Mouse (Mus musculus): ENCODE results near the gene Slitrk6.

DNA sequence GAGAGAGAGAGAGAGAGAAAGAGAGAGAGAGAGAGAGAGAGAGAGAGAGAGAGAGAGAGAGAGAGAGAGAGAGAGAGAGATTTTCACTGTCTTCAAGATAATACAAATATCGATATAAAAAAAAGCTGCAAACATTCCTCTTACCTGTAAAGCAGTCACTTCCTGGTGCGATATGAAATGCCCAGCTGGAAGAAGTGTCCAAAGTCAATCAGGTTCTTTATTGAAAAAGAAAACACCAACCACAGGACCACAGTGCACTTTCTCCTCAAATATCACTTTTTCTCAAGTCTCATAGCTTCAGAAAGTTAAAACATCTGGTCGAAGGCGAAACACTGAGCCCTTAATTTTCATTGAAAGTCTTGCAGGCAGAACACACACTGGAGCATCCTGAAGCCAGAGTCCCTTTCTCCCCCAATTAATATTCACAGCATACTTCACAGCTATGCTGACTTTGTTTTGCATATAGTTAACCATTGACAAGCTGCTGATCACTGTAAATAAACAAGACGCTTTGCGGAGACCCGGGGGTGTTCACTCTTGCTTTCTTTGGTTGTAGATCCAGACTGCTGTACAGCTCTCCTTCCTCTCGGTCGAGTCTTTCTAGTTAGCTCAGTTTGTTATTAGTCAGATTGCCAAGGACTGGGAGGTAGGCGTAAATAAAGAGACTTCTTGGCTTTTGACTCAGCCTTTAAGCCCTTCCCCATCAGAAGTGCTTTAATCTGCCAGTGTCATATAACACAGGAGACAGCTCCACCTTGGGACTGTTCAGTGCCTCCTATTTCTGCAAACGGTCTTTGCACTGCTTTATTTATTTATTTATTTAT lies at the start of gene Slitrk6:
- TF ChIP-seq CTCF (IDR thresholded peaks at IDR 0.05; ENCODE audit: low read depth, low read length) = no peak
- no peak for TF ChIP-seq POLR2A (IDR thresholded peaks at IDR 0.05; ENCODE audit: insufficient read depth, low read length)

All from ES-Bruce4 (cell line).